Mouse (Mus musculus) intestine, postnatal 0 days (tissue): Measurements from ENCODE around the gene Olfr1357. TPM values are rescaled to one million over a fixed set of nuclear protein-coding genes. Genes with fewer than 3 reads are reported as not detected.

Experiments used
- ATAC-seq: fragments of 200-750 bp; cut with Nextera tagmentation; 2 replicates; pipeline ENCODE4 v1.8.0; 2017; ENCODE audit warnings: mild to moderate bottlenecking, moderate TSS enrichment, moderate library complexity
- H3K27ac ChIP-seq: fragments of 300-500 bp; sonication (generic); 2 replicates; pipeline ENCODE4 v1.5.1; 2014; ENCODE audit warnings: mild to moderate bottlenecking, low read depth, low read length, moderate library complexity
- H3K27me3 ChIP-seq: fragments of 300-500 bp; sonication (generic); replicated peaks from 2 replicates; pipeline ENCODE4 v1.6.1; 2014; ENCODE audit warnings: low read length, mixed read lengths; ENCODE audit not compliant: control insufficient read depth, insufficient read depth
- H3K36me3 ChIP-seq: fragments of 300-500 bp; sonication (generic); 2 replicates; pipeline ENCODE4 v1.6.1; 2014; ENCODE audit warnings: mild to moderate bottlenecking, moderate library complexity; ENCODE audit not compliant: control insufficient read depth, insufficient read depth
- H3K4me1 ChIP-seq: fragments of 300-500 bp; sonication (generic); replicated peaks from 2 replicates; pipeline ENCODE4 v1.6.1; 2014; ENCODE audit warnings: antibody characterized with exemption, low read length, mixed read lengths; ENCODE audit not compliant: control insufficient read depth, insufficient read depth
- H3K4me2 ChIP-seq: fragments of 300-500 bp; sonication (generic); replicated peaks from 2 replicates; pipeline ENCODE4 v1.6.1; 2014; ENCODE audit warnings: low read depth, mild to moderate bottlenecking, moderate library complexity
- H3K4me3 ChIP-seq: fragments of 300-500 bp; sonication (generic); 2 replicates; pipeline ENCODE4 v1.5.1; 2014; ENCODE audit warnings: low read depth, low read length
- H3K9ac ChIP-seq: fragments of 300-500 bp; sonication (generic); 2 replicates; pipeline ENCODE4 v1.6.1; 2014; ENCODE audit warnings: mild to moderate bottlenecking, low read depth, low read length
- H3K9me3 ChIP-seq: fragments of 300-500 bp; sonication (generic); 2 replicates; pipeline ENCODE4 v1.6.1; 2016; ENCODE audit warnings: mixed run types; ENCODE audit not compliant: control insufficient read depth
- CTCF ChIP-seq: sonication (generic); IDR thresholded peaks from 2 replicates; pipeline ENCODE4 v1.5.1; 2016; ENCODE audit warnings: low read depth, mild to moderate bottlenecking, control low read depth, antibody characterized with exemption, moderate library complexity
- WGBS: fragments of 180-500 bp; shearing (Covaris S2); extraction: QIAGEN DNeasy Blood & Tissue Kit; methylation state at CpG from one replicate; pipeline ENCODE4 v1.1.7; 2014; 5-methylcytosine and 5-hydroxymethylcytosine counted together
- polyA plus RNA-seq: library from polyadenylated mRNA; unstranded; fragments of >200 nt; fragmentation: Nextera tagmentation; extraction: Ambion mirVana; gene quantifications from 2 replicates; pipeline ENCODE4 v1.2.1, GENCODE M21; 2015

Olfr1357 gene
- polyA plus RNA-seq, 1 experiment from 2014 or later: not detected

GRCm38 (mm10) chr10:78585606-78586005, 32.3 kb downstream of the Olfr1357 start:
- H3K9me3 ChIP-seq: no peaks in the 10 kb centered on the region
- H3K9ac ChIP-seq: no peak overlapping the region
- no peaks in the 10 kb centered on the region for H3K27me3 ChIP-seq
- no peak for ATAC-seq
- no peaks in the 10 kb centered on the region for H3K4me1 ChIP-seq
- H3K4me2 ChIP-seq: no peak overlapping the region
- H3K36me3 ChIP-seq: peaks cover 82% of the 10 kb centered on the region
- 87% methylated on average over 22 of the region's 22 CpGs for WGBS
- no peak overlapping the region for H3K27ac ChIP-seq
- no peak for TF ChIP-seq CTCF
- no peak overlapping the region for H3K4me3 ChIP-seq

- Histone ChIP-seq H3K9ac (no peak overlapping the region), H3K36me3 (peaks cover 87% of the 10 kb centered on the region), H3K9me3 (no peaks in the 10 kb centered on the region), H3K4me3 (no peak overlapping the region), H3K27ac (no peak overlapping the region), H3K4me2 (no peak overlapping the region), H3K27me3 (no peaks in the 10 kb centered on the region), H3K4me1 (no peaks in the 10 kb centered on the region)
- WGBS: 94% methylated on average over 1 of the region's 1 CpGs
- ATAC-seq: no peak
- no peak for TF ChIP-seq CTCF
Observed at GRCm38 (mm10) chr10:78584996-78585395, 32.9 kb downstream of the Olfr1357 start.

DNA sequence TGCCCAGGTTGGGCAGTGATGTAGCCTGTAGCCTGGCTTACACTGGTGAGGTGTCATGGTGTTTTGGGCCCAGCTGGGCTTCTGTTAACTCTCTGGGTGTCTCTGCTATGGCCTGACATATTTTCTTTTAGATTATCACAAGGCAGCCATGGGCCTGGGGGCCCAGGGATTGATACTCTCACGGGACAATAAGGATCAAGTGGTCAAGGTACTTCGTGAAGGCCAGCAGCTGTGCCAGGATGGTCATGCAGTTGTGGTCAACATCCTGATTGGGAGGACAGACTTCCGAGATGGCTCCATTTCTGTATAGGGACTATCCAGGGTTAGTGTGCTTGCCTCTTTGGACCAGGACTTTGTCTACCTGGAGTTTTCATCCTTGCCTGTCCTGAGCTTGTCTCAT, 33.9 kb downstream of the Olfr1357 start:
- Histone ChIP-seq H3K36me3 (peaks cover 89% of the 10 kb centered on the region), H3K4me2 (no peak overlapping the region), H3K27me3 (no peaks in the 10 kb centered on the region), H3K4me1 (no peaks in the 10 kb centered on the region), H3K9ac (no peak overlapping the region), H3K27ac (no peak overlapping the region), H3K4me3 (no peak overlapping the region), H3K9me3 (no peaks in the 10 kb centered on the region)
- no peak for ATAC-seq
- WGBS: 77% methylated on average over 3 of the region's 3 CpGs
- no peak for TF ChIP-seq CTCF

- Histone ChIP-seq H3K27me3 (no peaks in the 10 kb centered on the region), H3K4me3 (no peak overlapping the region), H3K4me2 (no peak overlapping the region), H3K27ac (no peak overlapping the region), H3K36me3 (peaks cover 89% of the 10 kb centered on the region), H3K9ac (no peak overlapping the region), H3K4me1 (no peaks in the 10 kb centered on the region), H3K9me3 (no peaks in the 10 kb centered on the region)
- 71% methylated on average over 9 of the region's 9 CpGs for WGBS
- TF ChIP-seq CTCF: no peak
- ATAC-seq: no peak
Observed at GRCm38 (mm10) chr10:78583347-78583746, 34.5 kb downstream of the Olfr1357 start.

DNA sequence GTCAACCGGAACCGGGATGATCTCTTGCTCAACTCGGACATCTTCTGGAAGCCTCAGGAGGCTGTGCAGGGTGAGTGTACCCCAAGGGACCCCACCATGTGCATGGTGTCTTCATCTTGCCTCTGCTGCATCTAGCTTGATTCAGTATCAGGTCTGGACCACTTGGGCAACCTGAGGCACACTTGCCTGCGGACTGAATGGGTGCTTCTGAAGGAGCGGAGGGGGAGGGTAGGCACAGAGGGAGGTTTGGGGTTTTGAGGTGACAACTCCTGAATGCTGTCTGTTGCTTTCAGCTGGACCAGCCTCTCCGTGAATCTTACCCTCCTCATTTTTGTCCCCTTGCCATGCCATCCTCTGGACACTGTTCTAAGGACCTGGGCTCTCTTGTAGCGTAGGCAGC, 36.8 kb downstream of the Olfr1357 start:
- Histone ChIP-seq H3K9ac (no peak overlapping the region), H3K27ac (no peak overlapping the region), H3K9me3 (no peaks in the 10 kb centered on the region), H3K36me3 (peaks cover 93% of the 10 kb centered on the region), H3K27me3 (no peaks in the 10 kb centered on the region), H3K4me1 (no peaks in the 10 kb centered on the region), H3K4me2 (no peak overlapping the region), H3K4me3 (no peak overlapping the region)
- no peak for ATAC-seq
- 95% methylated on average over 7 of the region's 7 CpGs for WGBS
- TF ChIP-seq CTCF: no peak

DNA sequence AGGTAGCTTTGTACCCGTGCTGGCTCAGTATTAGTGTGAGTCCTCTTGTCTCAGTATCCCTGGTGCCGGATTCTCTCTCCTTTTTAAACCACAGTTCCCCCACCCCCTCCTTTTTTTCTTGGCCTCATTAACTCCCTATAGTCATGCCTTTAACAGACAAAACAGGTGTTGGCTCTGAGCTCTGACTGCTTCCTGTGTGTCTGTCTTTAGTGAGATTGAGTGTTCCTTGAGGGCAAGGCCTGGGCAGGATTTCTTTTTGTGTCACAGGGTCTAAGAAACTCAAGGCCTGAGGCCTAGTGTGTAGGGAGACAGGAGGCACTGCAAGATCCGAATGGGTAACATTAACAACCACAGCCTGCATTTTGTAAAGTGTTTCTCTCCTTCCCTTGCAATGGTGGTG, 39.7 kb downstream of the Olfr1357 start:
- Histone ChIP-seq H3K9ac (no peak overlapping the region), H3K36me3 (peaks cover 66% of the 10 kb centered on the region), H3K4me3 (no peak overlapping the region), H3K4me2 (no peak overlapping the region), H3K9me3 (no peaks in the 10 kb centered on the region), H3K27me3 (no peaks in the 10 kb centered on the region), H3K27ac (no peak overlapping the region), H3K4me1 (no peaks in the 10 kb centered on the region)
- no peak for ATAC-seq
- no peak for TF ChIP-seq CTCF
- 84% methylated on average over 3 of the region's 3 CpGs for WGBS
